Mouse (Mus musculus): ENCODE measurements around the gene 4930455H04Rik. TPM values are rescaled to one million over a fixed set of nuclear protein-coding genes. Genes with fewer than 3 reads are reported as not detected.

The 4930455H04Rik gene
- polyA plus RNA-seq (2015; fragmentation: Nextera tagmentation; extraction: Ambion mirVana) = not detected in 2 replicates

DNA sequence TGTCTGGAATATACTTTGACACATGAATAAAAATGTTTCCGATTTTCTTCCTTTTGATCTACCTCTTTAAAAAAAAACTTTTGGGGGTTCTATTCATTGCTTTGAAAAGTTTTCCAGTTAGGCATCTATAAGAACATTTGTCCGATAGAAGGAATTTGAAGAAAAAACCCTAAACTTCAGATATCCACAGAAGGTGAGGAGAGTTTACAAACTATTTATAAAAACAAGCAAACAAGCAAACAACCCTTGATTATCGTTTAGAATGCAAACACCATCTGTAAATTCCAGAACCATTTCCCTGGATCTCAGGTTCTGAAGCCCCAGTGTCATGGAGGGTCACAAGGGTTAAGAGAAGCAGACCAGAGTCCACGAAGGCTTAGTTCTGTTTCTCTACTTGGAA lies at the start of gene 4930455H04Rik:
Gene 4930455H04Rik, plus strand, starts transcription at position 301 of the 400 bp plus-strand sequence.
- H3K27ac ChIP-seq = peak within 1 kb of the TSS; percentile 78
- 75% methylated on average over 4 of the region's 4 CpGs for WGBS
- peak within 1 kb of the TSS; percentile 42 for H3K4me3 ChIP-seq (replicated peaks)
- peak within 1 kb of the TSS; percentile 53 for H3K4me2 ChIP-seq (replicated peaks)
- H3K36me3 ChIP-seq = no peaks in the 10 kb centered on the region
- H3K9ac ChIP-seq (replicated peaks) = peak within 1 kb of the TSS; percentile 56
- H3K27me3 ChIP-seq = 0 out of 2 replicates have a peak, but pooled peaks cover 3% of the 10 kb centered on the region
- H3K9me3 ChIP-seq = no peaks in the 10 kb centered on the region
- ATAC-seq = no peak
- peaks cover 27% of the 10 kb centered on the region for H3K4me1 ChIP-seq (replicated peaks)

GRCm38 (mm10) chr3:116921535-116921934 lies 46.5 kb upstream of the 4930455H04Rik start:
- Histone ChIP-seq H3K9me3 (no peaks in the 10 kb centered on the region), H3K4me2 (replicated peaks) (no peak overlapping the region), H3K4me3 (replicated peaks) (no peak overlapping the region), H3K27me3 (no peaks in the 10 kb centered on the region), H3K4me1 (replicated peaks) (no peaks in the 10 kb centered on the region), H3K27ac (no peak overlapping the region), H3K36me3 (peaks cover 10% of the 10 kb centered on the region; the same call in 1 of the 2 replicates), H3K9ac (replicated peaks) (no peak overlapping the region)
- 88% methylated on average over 3 of the region's 3 CpGs for WGBS
- no peak for ATAC-seq

GRCm38 (mm10) chr3:116923042-116923441 lies 45.0 kb upstream of the 4930455H04Rik start:
- H3K4me1 ChIP-seq (replicated peaks) = no peaks in the 10 kb centered on the region
- no peaks in the 10 kb centered on the region for H3K27me3 ChIP-seq
- H3K4me3 ChIP-seq (replicated peaks) = no peak overlapping the region
- no peak for ATAC-seq
- no peak overlapping the region for H3K9ac ChIP-seq (replicated peaks)
- no peak overlapping the region for H3K27ac ChIP-seq
- H3K9me3 ChIP-seq = no peaks in the 10 kb centered on the region
- no peak overlapping the region for H3K4me2 ChIP-seq (replicated peaks)
- WGBS = 95% methylated on average over 12 of the region's 12 CpGs
- peaks cover 10% of the 10 kb centered on the region; the same call in 1 of the 2 replicates for H3K36me3 ChIP-seq

- H3K9me3 ChIP-seq = no peaks in the 10 kb centered on the region
- no peaks in the 10 kb centered on the region for H3K4me1 ChIP-seq (replicated peaks)
- H3K27me3 ChIP-seq = no peaks in the 10 kb centered on the region
- peaks cover under 1% of the 10 kb centered on the region; the same call in 1 of the 2 replicates for H3K36me3 ChIP-seq
- no peak for ATAC-seq
- H3K4me3 ChIP-seq (replicated peaks) = no peak overlapping the region
- no peak overlapping the region for H3K9ac ChIP-seq (replicated peaks)
- no peak overlapping the region for H3K27ac ChIP-seq
- H3K4me2 ChIP-seq (replicated peaks) = no peak overlapping the region
- 81% methylated on average over 4 of the region's 4 CpGs for WGBS
These were observed 39.1 kb upstream of the 4930455H04Rik start for GRCm38 (mm10) chr3:116928994-116929393.

- ATAC-seq = no peak
- WGBS = 88% methylated on average over 1 of the region's 1 CpGs
- Histone ChIP-seq H3K9me3 (no peaks in the 10 kb centered on the region), H3K4me2 (replicated peaks) (no peak overlapping the region), H3K36me3 (no peaks in the 10 kb centered on the region), H3K27ac (no peak overlapping the region), H3K27me3 (no peaks in the 10 kb centered on the region), H3K4me1 (replicated peaks) (no peaks in the 10 kb centered on the region), H3K4me3 (replicated peaks) (no peak overlapping the region), H3K9ac (replicated peaks) (no peak overlapping the region)
These were observed 34.9 kb upstream of the 4930455H04Rik start for GRCm38 (mm10) chr3:116933158-116933557.

- Histone ChIP-seq H3K4me1 (replicated peaks) (no peaks in the 10 kb centered on the region), H3K9me3 (no peaks in the 10 kb centered on the region; the same call in 1 of the 2 replicates), H3K27ac (no peak overlapping the region), H3K27me3 (no peaks in the 10 kb centered on the region), H3K36me3 (no peaks in the 10 kb centered on the region), H3K9ac (replicated peaks) (no peak overlapping the region), H3K4me2 (replicated peaks) (no peak overlapping the region), H3K4me3 (replicated peaks) (no peak overlapping the region)
- 61% methylated on average over 4 of the region's 4 CpGs for WGBS
- ATAC-seq = 0 out of 2 replicates have a peak, but pooled peaks have one; percentile 37
These were observed 31.0 kb upstream of the 4930455H04Rik start for GRCm38 (mm10) chr3:116936934-116937691.

DNA sequence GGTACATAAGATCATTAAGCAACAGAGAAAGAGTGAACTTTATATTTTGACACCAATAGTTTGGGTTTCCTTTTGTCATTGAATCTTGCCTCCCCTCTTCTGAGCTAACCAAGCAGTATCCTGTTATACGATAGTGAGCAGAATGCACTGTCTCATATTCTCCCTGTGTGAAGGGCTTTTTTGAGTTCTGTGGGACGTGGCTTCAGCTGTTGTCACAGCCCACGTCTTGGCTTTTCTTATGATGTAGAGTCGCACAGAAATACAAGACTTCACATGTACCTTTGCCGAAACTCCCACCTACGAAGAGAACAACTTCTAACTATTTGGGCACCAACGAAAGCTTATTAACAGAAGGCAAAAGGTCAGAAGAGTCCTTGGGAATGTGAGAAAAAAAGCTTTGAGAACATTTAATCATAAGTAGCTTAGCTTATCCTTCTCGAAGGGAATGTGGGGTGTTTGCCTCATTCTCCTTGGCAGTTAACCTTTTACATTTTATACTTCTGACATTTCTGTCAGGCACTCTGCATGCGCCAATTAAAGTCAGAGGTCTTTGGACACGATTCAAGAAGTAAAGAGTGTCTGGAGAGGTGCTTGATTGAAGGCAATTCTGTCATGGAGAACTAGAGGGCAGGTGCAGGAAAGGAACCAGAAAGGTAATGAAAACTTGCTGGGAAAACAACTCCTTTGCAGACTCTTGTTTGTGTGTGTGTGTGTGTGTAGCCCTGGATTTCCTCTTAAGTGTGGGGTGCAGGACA lies 27.1 kb upstream of the 4930455H04Rik start:
- H3K4me2 ChIP-seq (replicated peaks) = no peak overlapping the region
- no peaks in the 10 kb centered on the region for H3K36me3 ChIP-seq
- no peaks in the 10 kb centered on the region for H3K4me1 ChIP-seq (replicated peaks)
- H3K27me3 ChIP-seq = no peaks in the 10 kb centered on the region
- 77% methylated on average over 10 of the region's 10 CpGs for WGBS
- H3K27ac ChIP-seq = no peak overlapping the region
- no peak overlapping the region for H3K9ac ChIP-seq (replicated peaks)
- no peak overlapping the region for H3K4me3 ChIP-seq (replicated peaks)
- no peak for ATAC-seq
- H3K9me3 ChIP-seq = no peaks in the 10 kb centered on the region; the same call in 1 of the 2 replicates

- H3K9me3 ChIP-seq = no peaks in the 10 kb centered on the region; the same call in 1 of the 2 replicates
- H3K4me1 ChIP-seq (replicated peaks) = no peaks in the 10 kb centered on the region
- WGBS = 87% methylated on average over 1 of the region's 1 CpGs
- no peak for ATAC-seq
- no peak overlapping the region for H3K27ac ChIP-seq
- no peaks in the 10 kb centered on the region for H3K36me3 ChIP-seq
- no peak overlapping the region for H3K4me2 ChIP-seq (replicated peaks)
- no peak overlapping the region for H3K9ac ChIP-seq (replicated peaks)
- no peaks in the 10 kb centered on the region for H3K27me3 ChIP-seq
- no peak overlapping the region for H3K4me3 ChIP-seq (replicated peaks)
These were observed 26.4 kb upstream of the 4930455H04Rik start for GRCm38 (mm10) chr3:116941559-116942117.

DNA sequence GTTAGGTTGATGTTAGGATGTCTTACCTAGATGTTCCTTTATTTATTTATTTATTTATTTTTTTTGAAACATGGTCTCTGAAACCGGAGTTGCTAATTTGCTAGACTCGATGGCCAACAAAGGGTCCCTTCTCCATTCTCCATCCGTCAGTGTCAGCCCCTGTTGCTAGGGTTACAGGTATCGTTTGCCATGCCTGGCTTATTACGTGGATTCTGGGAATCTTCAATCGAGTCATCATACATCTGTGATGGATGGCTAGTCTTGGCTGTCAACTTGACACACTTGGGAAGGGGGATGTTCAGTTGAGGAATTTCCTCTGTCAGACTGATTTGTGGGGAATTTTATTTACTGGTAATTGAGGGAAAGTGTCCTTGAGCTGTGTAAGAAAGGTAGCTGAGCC lies 25.3 kb upstream of the 4930455H04Rik start:
- Histone ChIP-seq H3K9ac (replicated peaks) (no peak overlapping the region), H3K4me3 (replicated peaks) (no peak overlapping the region), H3K27me3 (no peaks in the 10 kb centered on the region), H3K36me3 (no peaks in the 10 kb centered on the region), H3K4me2 (replicated peaks) (no peak overlapping the region), H3K27ac (no peak overlapping the region), H3K9me3 (no peaks in the 10 kb centered on the region; the same call in 1 of the 2 replicates), H3K4me1 (replicated peaks) (no peaks in the 10 kb centered on the region)
- no peak for ATAC-seq
- WGBS = 78% methylated on average over 6 of the region's 6 CpGs

DNA sequence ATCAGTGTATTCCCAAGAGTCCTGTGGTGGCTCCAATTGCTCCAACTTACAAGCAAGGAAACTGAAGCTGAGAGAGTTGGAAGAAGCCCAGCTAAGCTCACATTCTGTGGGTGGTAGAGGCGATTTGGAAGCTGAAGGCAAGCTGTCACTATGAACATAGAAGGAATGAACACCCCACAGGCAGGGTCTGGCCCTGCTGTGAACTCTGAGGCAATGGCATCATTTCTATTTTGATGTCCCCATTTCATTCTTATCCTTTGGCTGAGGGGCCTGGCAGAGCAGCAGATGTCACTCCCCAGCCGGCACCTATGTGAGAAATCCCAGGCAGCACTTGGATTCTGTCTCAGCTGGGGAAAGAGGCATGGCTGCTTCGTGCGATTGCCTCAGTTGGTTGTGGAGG lies 24.6 kb upstream of the 4930455H04Rik start:
- H3K36me3 ChIP-seq = no peaks in the 10 kb centered on the region
- no peaks in the 10 kb centered on the region for H3K27me3 ChIP-seq
- no peaks in the 10 kb centered on the region for H3K4me1 ChIP-seq (replicated peaks)
- ATAC-seq = no peak
- 91% methylated on average over 4 of the region's 4 CpGs for WGBS
- H3K4me2 ChIP-seq (replicated peaks) = no peak overlapping the region
- H3K9ac ChIP-seq (replicated peaks) = no peak overlapping the region
- H3K9me3 ChIP-seq = no peaks in the 10 kb centered on the region; the same call in 1 of the 2 replicates
- H3K27ac ChIP-seq = no peak overlapping the region
- H3K4me3 ChIP-seq (replicated peaks) = no peak overlapping the region

DNA sequence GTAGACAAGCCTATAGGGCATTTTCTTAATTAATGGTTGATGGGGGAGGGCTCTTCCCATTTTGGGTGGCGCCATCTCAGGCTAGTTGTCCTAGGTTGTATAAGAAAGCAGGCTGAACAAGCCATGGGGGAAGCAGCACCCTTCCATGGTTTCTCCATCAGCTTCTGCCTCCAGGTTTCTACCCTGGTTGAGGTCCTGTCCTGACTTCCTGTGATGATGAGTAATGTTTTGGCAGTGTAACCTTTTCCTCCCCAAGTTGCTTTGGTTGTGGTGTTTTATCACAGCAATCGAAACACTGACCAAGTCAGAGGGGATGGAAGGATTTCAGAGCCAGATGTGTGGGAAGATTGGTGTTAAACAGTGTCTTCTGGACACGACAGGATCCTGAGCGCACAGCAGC lies 21.6 kb upstream of the 4930455H04Rik start:
- Histone ChIP-seq H3K4me3 (replicated peaks) (no peak overlapping the region), H3K4me1 (replicated peaks) (no peaks in the 10 kb centered on the region), H3K9me3 (no peaks in the 10 kb centered on the region), H3K27me3 (no peaks in the 10 kb centered on the region), H3K9ac (replicated peaks) (no peak overlapping the region), H3K27ac (no peak overlapping the region), H3K36me3 (no peaks in the 10 kb centered on the region), H3K4me2 (replicated peaks) (no peak overlapping the region)
- no peak for ATAC-seq
- 93% methylated on average over 4 of the region's 4 CpGs for WGBS

DNA sequence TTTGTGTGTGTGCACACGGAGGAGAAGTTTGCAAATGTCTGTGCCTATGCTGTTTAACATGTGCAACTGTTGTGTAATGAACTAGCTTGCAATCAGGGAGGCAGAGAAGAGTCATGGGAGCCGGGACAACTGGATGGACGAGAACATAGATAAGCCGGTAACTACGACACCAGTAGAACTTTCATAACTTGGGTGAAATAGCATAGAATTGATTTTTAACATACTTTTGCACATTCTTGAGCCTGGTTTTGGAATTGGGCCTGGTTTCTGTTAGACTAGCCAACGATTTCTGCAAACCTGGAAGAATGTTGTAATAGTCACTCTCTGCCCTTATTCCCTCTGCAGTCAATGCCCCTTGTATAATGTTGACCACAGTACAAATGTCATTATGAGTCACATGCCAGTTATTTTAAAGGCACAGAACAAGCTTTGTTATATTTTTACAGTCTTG lies 17.4 kb upstream of the 4930455H04Rik start:
- no peaks in the 10 kb centered on the region for H3K4me1 ChIP-seq (replicated peaks)
- WGBS = 93% methylated on average over 6 of the region's 6 CpGs

More for the DNA sequence above, 17.4 kb upstream of the 4930455H04Rik start:
- no peak overlapping the region for H3K27ac ChIP-seq
- no peak overlapping the region for H3K9ac ChIP-seq (replicated peaks)
- H3K27me3 ChIP-seq = no peaks in the 10 kb centered on the region
- no peaks in the 10 kb centered on the region for H3K9me3 ChIP-seq
- ATAC-seq = no peak
- H3K4me3 ChIP-seq (replicated peaks) = no peak overlapping the region
- H3K36me3 ChIP-seq = no peaks in the 10 kb centered on the region
- H3K4me2 ChIP-seq (replicated peaks) = no peak overlapping the region

Measured in midbrain, embryonic 13.5 days (tissue).